Mouse (Mus musculus) T-helper 1 cell (primary cell): ENCODE data around the gene Pnpla6.

Experiments used
- in situ Hi-C: fragments of 300-600 bp; cut with MboI, MseI; formaldehyde crosslinking; loops from one replicate; pipeline ENCODE4 v1.15.1; 2025; ENCODE audit warnings: high pct_unique_total_duplicates

Pnpla6 gene

DNA sequence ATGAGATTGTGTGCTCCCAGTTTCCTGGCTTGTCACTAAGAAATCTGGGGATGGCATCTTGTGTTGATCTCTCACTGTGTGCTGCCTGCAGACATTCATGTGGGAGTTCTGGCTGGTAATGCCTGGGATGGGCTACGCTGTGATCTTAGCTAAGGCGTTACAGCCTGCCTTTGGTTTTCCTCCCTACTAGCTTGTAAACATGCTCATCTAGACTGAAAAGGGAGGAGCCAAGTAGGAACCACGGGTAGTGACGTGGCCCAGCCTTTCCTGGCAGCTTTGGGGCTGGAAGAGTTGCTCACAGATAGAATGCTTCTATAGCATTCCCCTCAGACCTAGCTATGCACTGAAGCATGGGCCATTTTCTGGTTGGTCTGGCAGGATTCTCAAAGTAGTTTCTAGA lies 13.0 kb upstream of the Pnpla6 start:
- in situ Hi-C loops = no loop called here

DNA sequence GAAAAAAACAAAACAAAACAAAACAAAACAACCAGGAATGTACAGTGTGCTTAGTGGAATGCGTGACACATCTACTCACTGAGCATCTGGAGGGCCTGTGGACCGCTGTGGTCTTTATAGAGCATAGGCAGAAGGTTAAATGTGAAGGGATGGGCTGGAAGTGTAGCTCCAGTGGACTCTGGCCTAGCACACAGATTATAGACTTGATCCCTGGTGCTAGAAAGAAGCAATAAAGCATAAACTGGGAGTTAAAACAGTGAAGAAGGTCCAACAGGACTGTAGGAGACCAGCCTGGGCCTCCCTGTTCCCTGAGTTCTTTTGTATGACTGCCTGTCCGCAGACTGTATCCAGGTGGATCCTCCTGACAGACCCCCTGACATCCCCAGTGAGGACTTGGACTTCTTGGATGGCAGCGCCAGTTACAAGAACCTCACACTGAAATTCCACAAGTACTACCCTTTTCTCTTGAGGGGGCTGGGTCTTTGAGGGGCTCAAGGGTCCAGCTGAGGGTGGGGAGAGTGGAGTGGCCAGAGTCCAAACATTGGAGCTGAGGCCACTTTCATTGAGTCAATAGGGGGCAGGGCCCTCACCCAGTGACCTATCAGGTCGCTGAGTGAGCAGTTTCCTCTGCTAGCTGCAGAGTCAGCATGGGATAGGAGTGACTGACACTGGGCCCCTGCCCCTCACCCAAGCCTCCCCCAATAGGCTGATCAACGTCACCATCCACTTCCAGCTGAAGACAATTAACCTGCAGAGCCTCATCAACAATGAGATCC lies 7.0 kb upstream of the Pnpla6 start:
- in situ Hi-C loops = no loop called here

DNA sequence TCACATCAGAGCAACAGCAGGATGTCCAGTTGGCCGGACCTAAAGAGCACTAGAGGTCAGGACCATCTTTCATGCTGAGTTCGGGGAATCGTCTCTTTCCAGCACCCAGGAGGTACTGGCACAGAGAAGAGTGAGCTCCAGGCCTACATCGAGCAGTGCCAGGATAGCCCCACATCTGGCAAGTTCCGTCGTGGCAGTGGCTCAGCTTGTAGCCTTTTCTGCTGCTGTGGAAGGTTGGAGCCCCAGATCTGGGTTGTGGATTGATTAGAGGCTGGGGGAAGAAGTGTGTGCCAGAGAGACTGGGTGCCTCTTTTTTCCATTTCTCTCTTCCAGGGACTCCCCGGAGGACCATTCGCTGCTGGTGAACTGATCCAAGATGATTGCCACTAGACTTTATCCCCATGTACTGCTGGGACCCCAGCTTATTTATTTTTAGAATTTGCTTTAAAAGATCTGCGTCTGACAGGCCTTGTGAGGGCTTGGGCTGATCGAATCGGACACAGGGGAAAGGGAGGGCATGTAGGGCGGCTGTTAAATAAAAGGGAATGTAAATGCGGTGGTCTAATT lies 420 bp upstream of the Pnpla6 start:
- in situ Hi-C loops = no loop called here

DNA sequence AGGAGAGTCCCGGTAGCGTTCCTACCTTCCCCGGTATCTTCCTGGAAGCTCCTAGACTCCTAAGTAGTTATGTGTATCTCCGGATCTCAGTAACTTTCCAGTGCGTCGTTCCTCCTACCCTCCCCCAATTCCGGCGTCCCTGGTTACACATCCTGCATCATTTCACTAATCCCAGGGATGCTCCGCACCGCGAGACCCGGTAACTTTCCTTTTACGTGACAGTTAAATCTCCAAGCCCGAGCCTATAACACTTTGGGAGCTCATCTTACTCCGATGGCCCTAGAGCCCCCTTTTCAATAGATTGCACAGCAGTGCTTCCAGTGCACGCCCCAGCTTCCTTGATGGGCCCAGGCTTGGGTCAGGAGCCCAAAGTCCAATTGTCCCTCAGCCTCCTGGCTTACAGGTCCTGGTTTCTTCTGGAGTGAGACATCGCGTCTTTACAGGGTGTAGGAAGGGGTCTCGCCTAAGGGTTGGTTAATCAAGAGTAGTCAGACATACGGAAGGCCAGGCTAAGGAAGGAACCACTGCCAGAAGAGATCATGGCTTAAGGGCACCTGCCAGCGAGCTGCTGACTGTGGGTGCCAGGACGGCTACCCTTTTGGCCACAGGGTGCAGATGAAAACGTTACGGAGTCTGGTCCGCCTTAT lies 710 bp downstream of the Pnpla6 start:
- in situ Hi-C loops = no loop called here

DNA sequence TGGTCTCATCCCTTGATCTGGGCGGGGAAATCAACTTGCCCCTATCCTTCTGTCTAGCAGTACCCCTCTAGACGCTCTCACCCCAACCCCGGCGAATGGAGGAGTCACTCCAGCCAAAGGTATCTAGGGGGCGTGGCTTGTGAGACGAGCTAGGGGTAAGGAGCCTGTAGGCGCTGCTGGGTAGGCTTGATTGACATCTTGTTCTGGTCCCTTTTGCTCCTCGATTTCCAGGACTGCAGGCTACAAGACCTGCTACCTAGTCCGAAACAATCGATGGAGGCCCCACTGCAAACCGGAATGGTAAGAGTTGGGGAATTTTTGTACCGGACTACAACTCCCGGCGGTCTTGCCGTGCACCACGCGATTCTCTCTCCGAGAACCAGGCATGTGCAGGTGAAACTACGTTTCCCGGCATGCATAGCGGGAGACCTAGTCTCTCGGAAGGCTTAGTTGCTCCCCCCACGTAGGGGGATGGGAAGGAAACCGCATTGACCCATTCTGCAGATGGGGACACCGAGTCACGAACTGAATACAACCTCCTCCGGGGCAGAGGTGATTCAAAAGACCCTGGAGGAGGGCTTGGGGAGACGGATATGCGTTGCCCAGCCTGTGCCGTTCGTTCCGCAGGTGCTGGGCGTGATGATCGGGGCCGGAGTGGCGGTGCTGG lies 1.4 kb downstream of the Pnpla6 start:
- in situ Hi-C loops = no loop called here

DNA sequence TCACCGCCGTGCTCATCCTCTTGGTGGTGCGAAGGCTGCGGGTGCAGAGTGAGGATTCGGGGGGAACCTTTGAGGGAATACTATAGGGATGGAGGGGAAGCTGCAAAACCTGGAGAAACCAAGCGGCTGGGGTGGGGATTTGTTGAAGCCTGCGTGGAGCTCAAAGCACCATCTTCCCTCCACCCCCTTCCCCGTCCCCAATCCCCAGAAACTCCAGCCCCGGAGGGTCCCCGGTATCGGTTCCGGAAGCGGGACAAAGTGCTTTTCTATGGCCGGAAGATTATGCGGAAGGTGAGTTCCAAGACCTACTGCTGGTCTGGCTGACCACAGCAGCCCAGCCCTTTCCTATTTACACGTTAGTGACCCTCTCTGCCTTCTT lies 1.9 kb downstream of the Pnpla6 start:
- in situ Hi-C loops = no loop called here

DNA sequence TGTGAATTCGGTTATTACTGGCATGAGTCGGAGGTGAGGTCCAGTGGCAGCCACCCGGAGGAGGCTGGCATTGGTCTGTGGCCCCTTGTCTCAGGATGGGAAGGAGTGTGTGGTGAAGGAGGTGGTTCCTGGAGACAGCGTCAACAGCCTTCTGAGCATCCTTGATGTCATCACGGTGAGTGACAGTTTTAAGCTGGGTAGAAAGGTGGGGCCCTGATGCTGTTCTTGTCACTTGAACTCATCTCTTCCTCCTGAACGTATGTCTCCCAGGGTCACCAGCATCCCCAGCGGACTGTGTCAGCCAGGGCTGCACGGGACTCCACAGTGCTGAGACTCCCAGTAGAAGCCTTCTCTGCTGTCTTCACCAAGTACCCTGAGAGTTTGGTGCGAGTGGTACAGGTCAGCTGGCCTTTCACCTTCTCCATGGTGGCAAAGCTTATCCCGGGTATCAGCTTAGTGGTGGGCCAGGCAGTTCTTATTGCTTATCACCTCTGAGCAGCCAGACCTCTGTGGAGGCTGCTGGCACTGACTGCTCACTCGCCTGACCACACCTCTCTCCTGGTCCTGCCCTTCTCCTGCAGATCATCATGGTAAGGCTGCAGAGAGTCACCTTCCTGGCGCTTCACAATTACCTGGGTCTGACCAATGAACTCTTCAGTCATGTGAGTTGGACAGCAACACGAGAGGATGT lies 7.0 kb downstream of the Pnpla6 start:
- in situ Hi-C loops = no loop called here

DNA sequence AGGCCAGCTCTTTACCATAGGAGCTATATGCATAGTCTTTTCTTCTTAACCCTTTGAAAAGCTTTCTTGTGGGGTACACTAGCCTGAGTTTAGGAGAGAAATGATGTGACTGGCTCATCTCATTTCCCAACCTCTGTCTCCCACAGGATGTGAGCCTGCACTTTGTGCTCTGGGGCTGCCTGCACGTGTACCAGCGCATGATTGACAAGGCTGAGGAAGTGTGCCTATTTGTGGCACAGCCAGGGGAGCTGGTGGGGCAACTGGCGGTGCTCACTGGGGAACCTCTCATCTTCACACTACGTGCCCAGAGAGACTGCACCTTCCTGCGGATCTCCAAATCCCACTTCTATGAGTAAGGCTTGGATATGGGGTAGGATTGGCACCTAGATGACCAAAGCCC lies 15.6 kb downstream of the Pnpla6 start:
- in situ Hi-C loops = no loop called here

DNA sequence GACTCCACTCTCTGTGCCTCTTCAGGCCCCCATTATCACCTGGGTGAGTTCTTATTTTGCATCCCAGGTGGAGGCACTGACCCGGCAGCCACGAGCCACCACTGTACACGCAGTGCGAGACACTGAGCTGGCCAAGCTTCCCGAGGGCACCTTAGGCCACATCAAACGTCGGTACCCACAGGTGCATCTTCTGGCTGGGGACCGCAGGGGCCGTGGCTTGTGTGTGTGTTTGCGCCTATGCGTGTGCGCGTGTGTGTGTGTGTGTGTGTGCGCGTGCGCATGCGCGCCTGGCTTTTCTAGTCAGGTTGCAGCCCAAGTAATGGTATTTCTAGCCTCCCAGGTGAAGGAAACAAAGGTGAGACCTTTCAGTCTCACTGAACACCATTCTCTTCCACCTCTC lies 16.8 kb downstream of the Pnpla6 start:
- in situ Hi-C loops = no loop called here

DNA sequence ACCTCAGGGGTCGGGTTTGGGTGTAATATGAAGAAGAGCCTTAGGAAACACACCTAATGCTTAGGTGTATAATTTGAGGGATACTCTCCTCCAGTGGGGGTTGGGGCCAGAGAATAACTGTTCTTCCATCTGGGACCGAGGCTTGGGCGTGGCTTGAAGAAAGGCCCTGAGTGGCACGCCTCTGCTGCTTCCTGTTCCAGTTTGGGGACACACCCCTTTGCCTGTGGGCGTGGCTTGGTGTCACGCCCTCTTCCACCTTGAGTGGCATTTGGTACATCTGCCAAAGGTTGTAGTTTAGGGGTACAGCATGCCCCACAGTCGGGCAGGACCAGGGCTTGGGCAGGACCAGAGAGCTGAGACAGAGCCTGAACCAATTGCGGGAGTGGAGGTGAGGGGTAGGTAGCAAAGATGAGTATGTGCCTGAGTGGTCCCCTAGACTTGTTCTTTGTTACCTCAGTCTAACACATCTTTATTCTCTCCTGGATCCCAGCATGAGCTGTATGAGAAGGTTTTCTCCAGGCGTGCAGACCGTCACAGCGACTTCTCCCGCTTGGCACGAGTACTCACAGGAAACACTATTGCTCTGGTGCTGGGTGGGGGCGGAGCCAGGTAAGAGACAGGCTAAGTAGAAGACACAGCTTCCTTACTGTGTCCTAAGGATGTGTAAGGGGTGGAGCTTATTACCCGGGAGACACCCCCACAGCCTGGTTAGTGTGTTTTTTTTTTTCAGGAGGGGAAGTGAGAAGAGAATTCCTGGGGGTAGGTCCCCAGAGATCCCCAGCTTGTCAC lies 21.1 kb downstream of the Pnpla6 start:
- in situ Hi-C loops = no loop called here

DNA sequence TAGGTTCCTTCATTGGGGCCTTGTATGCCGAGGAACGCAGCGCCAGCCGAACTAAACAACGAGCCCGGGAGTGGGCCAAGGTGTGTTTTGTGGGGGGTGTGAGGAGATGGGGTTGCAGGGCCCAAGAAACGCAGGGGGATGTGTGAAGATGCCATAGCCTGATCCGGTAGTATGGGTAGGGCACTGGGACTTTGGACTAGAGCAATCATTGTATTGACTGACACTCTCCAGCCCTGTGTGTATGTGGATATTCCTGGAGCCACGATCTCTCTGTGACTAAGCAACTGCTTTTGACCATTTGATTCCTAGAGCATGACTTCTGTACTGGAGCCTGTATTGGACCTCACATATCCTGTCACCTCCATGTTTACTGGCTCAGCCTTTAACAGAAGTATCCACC lies 21.8 kb downstream of the Pnpla6 start:
- in situ Hi-C loops = no loop called here

DNA sequence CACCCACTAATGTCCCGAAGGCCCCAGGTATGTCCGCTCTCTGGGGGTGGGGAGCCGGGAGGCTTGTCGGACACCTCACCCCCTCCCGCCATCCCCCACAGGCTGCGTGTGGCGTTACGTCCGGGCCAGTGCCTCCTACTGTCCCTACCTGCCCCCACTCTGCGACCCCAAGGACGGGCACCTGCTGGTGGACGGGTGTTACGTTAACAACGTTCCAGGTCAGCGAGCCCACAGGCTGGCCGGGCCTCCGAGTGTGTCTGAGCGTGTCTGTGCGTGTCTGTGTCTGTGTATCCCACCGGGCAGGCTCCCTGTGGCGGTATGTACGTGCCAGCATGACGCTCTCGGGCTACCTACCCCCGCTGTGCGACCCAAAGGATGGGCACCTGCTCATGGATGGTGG lies 22.5 kb downstream of the Pnpla6 start:
- in situ Hi-C loops = no loop called here

DNA sequence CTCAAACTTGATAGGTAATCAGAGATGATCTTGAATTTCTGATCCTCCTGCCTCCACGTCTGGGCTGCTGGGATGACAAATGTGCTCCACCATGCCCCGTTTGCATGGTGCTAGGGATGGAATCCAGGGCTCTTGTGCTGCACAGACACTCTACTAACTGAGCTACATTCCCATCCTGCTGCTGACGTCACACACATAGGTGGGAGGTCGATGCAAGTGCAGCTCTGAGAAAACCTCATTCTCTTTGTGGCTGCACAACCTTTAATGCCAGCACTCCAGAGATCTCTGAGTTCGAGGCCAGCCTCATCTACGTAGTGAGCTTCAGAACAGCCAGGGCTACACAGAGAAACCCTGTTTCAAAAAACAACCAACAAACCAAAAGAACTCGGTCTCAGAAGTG lies 24.0 kb downstream of the Pnpla6 start:
- in situ Hi-C loops = no loop called here

DNA sequence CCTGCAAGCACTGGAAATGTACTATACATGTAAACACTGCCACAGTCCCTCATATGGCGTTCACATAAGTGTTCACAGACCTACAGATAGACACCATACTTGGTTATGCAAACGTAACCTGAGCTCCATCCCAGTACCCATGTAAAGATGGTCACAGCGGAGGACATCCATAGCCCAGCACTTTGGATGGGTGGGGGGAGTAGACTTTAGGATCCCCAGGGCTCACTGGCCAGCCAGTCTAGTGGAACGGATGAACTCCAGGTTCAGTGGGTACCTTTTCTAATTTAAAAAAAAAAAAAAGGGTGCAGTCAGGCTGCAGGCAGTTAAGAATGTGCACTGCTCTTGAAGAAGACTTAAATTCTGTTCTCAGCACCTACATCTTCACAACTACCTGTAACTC lies 24.9 kb downstream of the Pnpla6 start:
- in situ Hi-C loops = no loop called here

DNA sequence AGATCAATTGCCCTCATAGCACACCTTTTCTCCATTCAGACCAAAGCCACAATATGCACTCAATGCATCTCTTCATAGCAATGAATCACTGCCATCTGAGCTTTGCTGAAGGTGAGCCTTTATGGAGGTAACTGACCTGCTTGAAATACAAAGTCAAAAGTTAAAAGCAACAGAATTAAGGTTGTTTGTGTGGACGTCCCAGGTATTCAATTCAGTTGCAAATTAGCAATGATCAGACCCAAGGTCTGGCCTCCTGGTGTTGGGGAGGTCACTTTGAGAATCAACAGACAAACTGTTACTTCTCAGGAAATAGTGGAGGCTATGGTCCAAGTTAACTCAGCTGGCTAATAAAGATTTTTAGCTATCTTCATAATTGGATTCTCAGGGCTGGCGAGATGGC lies 31.3 kb downstream of the Pnpla6 start:
- in situ Hi-C loops = no loop called here

DNA sequence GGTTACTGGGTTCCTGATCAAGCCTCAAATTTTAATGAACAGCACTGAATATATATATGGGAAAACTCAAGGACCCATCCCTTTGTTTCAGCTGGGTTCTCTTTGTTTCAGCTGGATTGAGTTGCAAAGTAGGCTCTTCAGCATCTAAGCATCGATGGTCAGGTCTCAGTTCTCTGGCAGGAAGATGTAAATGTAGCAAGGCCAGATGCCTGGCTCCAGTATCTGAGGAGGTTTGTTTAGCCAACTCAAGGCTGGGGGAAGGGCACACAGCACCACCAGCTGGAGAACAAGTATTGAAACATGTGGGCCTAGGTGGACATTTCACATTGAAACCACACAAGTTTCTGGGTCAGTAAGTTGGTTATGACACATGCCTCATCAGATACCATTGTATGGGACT lies 37.1 kb downstream of the Pnpla6 start:
- in situ Hi-C loops = no loop called here

DNA sequence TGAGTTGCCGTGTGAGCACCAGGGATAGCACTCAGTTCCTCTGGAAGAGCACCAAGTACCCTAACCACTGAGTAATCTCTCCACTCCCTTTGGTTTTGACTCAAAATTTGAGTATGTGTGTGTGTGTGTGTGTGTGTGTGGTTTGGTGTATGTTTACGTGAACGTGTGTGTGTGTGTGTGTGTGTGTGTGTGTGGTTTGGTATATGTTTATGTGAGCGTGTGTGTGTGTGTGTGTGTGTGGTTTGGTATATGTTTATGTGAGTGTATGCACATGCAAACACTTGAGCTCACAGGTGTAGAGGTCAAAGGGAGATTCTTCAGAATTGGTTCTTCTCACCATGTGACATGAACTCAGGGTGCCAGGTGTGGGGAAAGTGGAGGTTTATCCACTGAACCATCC lies 40.9 kb downstream of the Pnpla6 start:
- in situ Hi-C loops = no loop called here

DNA sequence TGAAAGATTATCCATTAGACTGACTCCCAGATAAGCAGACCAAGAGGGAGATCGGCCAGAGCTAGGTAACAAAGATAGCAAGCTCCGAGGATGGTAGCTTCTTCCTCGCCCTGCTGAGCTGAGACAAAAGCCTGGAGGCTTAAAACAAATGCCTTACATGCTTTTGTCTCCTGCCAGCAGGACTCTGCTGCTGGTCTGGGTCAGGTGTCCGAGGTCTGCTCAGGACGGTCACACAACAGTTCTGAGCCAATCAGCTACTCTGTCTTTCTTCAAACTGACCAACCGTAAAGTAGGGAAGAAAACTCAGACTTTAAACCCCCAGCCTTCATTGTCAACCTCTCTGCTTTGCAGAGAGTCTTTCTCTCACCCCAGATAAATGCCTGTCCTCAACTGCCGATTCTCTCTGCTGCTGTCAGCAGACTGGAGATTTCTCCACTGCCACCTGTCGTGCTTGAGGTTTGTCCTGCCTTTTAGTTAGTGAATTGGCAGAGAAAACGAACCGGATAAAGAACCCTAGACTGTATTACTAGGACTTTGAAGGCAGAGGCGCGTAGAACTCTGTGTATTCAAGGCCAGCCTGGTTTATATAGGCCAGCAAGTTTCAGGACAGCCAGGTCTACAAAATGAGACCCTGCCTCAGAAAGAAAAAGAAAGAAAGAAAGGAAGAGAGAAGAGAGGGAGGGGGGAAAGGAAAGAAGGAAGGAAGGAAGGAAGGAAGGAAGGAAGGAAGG lies 52.6 kb downstream of the Pnpla6 start, which contains the start of gene C330021F23Rik:
Gene C330021F23Rik, plus strand, starts transcription at position 350 of the 731 bp plus-strand sequence.
- in situ Hi-C loops = no loop called here

DNA sequence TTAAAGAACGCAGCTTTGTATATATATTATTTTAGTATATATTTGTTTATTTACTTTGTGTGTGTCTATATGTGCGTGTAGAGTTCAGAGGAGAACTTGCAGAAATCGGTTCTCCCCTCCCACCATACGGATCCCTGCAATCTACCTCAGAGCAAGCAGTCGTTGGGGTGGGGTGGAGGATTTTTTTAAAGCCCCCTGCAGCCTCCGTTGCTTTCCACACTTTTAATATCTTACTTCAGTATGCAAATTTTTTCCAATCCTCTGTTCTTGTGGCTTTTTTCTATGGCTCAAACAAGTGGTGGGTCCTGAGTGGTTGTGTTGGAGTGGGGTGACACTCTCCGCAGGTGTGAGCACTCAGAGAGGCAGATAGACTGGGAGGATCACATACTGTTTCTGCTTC lies 53.2 kb downstream of the Pnpla6 start:
- in situ Hi-C loops = no loop called here

DNA sequence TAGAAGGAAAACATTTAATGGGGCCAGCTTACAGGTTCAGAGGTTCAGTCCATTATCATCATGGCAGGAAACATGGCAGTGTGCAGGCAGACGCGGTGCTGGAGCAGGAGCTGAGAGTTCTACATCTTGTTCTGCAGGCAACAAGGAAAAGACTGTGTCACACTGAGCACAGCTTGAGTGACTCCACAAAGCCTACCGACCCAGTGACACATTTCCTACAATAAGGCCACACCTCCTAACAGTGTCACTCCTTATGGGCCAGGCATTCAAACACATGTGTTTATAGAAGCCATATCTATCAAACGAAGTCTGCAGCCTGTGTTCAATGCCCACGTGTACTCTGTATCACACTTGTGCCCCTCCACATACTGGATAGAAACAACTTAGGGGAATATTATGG lies 54.6 kb downstream of the Pnpla6 start:
- in situ Hi-C loops = no loop called here

DNA sequence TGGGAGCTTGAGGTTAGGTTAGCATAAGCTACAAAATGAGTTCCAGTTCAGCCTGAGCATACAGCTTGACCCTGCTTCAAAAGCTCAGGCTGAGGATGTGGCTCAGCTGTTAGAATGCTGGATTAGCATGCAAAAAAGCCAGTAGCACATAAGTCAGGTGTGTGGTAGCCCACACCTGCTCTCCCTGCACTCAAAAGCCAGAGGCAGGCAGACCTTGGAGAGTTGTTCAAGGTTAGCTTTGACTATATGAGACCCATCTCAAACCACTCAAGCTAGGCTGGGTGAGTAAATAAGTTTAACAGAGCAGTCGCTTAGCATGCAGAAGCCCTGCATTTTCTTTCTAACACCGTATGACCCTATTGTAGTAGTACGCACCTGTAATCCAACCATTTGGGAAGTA lies 59.4 kb downstream of the Pnpla6 start:
- in situ Hi-C loops = no loop called here
